Mouse (Mus musculus): ENCODE results near the gene Cfap97.
"Not testable (repeated sequence)": the region's sequence is repeated elsewhere in the genome, so short reads cannot be mapped to it uniquely, and the experiment has no call there.

Gene Cfap97

DNA sequence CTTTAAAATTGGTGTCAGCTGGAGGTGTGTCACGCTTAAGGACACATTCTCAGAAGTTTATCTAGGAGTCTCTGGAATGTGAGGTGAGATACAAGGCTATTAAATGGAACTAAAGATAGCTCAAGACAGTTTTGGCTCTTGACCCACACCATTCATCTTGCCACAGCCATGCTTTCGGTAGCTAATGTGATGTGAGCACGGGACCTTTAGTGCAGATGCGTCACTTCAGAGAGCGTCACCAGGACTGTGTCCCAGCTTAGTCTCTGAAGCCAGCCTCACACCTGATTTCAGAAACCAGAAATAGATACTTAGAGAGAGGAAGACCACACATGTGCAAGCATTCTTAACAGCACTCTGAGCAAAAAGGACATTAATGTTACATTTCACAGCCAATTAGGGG lies 75.1 kb downstream of the Cfap97 start:
- no peak for DNase-seq (ENCODE audit: low spot score)

GRCm38 (mm10) chr8:46231968-46232367 lies 80.4 kb downstream of the Cfap97 start:
- DNase-seq (ENCODE audit: low spot score): not testable (repeated sequence)

DNA sequence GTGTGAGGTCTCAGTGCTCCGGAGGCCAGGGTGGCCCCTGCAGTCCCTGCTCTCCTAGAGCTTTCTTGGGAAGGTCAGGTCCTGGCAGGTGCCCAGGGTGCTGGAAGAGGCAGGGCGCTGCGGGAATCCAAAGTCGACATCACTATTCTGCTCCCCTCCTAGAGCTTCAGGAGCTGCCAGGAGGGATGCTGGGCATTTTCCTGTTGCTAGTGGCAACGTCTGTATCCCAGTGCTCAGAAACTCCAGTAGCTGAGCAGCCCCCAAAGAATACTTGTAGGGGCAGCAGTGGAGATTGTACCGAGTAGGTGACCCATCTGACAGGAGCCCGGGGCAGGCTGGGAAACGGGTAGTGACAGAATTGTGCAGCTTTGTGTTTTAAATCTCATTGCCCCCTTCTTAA lies 81.2 kb downstream of the Cfap97 start:
- DNase-seq (ENCODE audit: low spot score): no peak

DNA sequence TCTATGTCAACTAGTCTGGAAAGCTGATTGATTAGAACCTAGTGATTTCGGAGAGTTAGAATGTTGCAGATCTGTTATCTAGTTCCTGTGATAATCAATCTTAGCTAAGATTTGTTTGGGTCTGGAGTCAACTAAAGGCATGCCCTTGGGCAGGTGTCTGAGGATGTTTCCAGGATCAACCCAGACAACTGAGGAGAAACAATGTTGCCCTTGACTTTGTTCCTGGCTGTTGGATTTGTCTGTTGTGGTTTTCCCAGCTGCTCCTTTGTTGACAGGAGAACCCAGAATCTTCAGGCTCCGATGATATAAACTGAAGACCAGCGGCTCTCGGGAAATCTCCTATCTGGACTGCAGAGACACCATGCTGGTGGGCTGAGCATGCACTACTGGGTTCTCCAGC lies 83.2 kb downstream of the Cfap97 start:
- DNase-seq (ENCODE audit: low spot score): no peak

DNA sequence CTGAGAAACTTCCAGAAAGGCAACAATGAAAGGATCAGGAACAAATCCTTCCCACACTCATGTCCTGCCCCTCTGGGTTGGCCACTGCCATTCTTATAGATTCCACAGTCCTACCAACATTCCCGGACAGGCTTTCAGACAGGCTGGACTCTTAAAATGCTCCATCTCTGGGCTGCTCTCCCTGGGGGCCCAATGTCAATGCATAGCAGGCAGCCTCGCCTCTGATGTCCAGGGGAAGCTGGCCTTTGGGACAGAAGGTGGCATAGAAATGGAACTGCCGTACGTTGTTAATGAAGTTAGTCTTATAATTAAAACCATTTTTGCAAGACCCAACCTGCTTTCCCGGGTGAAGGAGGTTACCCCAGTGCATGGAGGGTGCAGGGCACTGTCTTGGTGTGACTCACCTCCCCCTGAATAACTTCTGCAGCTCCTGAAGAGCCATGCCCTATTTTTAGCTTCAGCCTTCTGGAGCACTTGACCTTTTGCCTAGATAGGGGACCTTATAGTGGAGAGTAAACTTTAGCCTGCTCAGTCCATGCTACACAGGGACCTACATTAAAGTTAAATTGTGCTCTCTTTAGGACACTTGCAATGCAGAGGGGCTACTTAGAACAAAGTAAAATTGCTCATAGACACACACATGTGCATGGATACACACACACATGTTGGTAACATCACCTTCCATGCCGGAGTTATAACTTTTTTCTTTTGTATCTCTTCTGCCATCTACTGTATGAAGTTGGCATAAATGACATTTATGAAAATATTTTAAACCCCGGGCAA lies 85.1 kb downstream of the Cfap97 start:
- DNase-seq (ENCODE audit: low spot score): no peak

GRCm38 (mm10) chr8:46241568-46242374 lies 90.2 kb downstream of the Cfap97 start:
- peak; percentile 89 for DNase-seq (ENCODE audit: low spot score)

DNA sequence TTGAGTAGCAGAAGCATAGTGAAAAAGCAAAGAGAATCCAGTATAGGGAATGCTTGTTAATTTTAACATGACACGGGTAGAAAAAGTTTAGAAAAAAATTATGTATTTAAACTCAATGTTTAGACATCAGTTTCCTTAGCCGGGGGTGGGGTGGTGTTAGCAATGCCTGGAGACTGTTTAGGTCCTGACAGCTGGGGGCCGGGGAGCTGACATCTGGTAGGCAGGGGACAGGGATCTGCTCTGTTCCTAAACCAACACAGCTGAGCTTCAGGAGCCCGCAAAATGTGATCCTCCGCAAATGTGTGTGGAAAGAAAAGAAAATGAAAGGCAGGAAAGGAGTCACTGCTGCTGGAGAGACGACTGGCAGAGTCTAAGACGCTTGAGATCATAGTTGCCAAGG lies 91.4 kb downstream of the Cfap97 start:
- DNase-seq (ENCODE audit: low spot score): no peak
